22 mouse cellular contexts compared by ENCODE assay signal in genomic region chr16:72175727-72176126, GRCm38 (mm10).
"Had no signal": no experiment of that assay in that cellular context is flagged by ENCODE, and none has a peak within 500 bp of the region (broad histone marks: within the 10 kb centered on the region; RNA-seq: fewer than 3 reads in every experiment).

No protein-coding gene starts in this region.

- H3K4me2 ChIP-seq: lung, embryonic 14.5 days; neural tube, embryonic 13.5 days; neural tube, embryonic 15.5 days; stomach, embryonic 15.5 days had no signal

- ATAC-seq: midbrain, embryonic 16.5 days had no signal

- DNase-seq: lung, adult 18-20 months; lung, embryonic 14.5 days; lung, postnatal 14 days; lung, postnatal 36 days; midbrain, embryonic 14.5 days; retina, postnatal 1 day; right cerebral cortex, adult 18-20 months; right cerebral cortex, postnatal 25 days; right cerebral cortex, postnatal 4 days; thymus, adult 2 months; thymus, postnatal 14 days; thymus, postnatal 36 days had no signal

- H3K27ac ChIP-seq: liver, embryonic 14.5 days; macrophage; midbrain, embryonic 10.5 days; neural tube, embryonic 13.5 days; neural tube, embryonic 15.5 days; stomach, embryonic 15.5 days; stomach, postnatal 0 days had no signal

- H3K9ac ChIP-seq: liver, embryonic 14.5 days; lung, embryonic 14.5 days; neural tube, embryonic 13.5 days; neural tube, embryonic 15.5 days; stomach, embryonic 15.5 days had no signal

- H3K36me3 ChIP-seq: midbrain, embryonic 10.5 days; neural tube, embryonic 13.5 days; neural tube, embryonic 15.5 days; stomach, embryonic 15.5 days had no signal

- H3K4me1 ChIP-seq: megakaryocyte, embryonic 14.5 days; midbrain, embryonic 10.5 days; neural tube, embryonic 13.5 days; neural tube, embryonic 15.5 days; stomach, embryonic 15.5 days had no signal

- H3K9me3 ChIP-seq: megakaryocyte, embryonic 14.5 days; midbrain, embryonic 10.5 days; neural tube, embryonic 13.5 days; neural tube, embryonic 15.5 days; stomach, embryonic 15.5 days had no signal

- H3K4me3 ChIP-seq: megakaryocyte, embryonic 14.5 days; midbrain, embryonic 10.5 days; myocyte; neural tube, embryonic 13.5 days; neural tube, embryonic 15.5 days; stomach, embryonic 15.5 days had no signal

- H3K27me3 ChIP-seq: megakaryocyte, embryonic 14.5 days; neural tube, embryonic 13.5 days; neural tube, embryonic 15.5 days; stomach, embryonic 15.5 days had no signal
